Mouse (Mus musculus): Measurements from ENCODE around the gene Sart3.
"Not testable (repeated sequence)": the region's sequence is repeated elsewhere in the genome, so short reads cannot be mapped to it uniquely, and the experiment has no call there.

Sart3 gene

DNA sequence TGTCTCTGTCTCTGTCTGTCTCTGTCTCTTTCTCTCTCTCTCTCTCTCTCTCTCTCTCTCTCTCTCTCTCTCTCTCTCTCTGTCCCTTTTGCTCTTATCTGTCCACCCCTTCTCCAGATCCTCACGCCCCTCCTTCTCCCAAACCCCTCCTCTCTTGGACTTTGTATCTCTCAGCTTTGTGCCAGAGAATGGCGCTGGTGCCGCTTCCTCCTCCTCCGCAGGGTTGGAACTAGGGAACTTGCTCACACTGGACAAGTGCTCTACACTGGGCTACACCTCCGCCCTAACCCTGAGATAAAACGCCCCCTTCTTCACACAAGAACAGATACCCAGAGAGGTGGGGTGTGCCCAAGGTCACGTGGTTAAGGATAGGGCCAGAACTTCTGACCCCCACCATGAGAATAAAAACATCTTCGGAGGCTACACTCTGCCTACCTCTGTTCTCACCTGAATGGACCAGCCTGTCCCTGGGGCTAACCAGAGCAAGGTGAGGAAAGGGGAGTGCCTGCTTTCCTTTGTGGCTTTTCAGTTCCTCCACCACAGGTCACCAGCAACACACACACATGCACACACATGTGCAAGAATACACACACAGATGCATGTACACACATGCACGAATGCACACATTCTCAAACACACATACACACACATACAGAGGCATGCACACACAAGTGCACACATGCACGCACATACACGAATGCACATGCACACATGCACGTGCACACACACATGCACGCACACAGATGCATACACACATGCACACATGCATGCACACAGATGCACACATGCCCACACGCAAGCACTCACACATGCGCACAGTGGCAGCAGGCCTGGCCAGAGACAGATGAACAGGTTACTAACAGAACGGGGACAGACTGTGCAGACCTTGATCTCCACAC is 19.1 kb upstream of the Sart3 start:
- in situ Hi-C loops (cut with MboI, MseI) = no loop called here

GRCm38 (mm10) chr5:113790453-113791196 is 18.3 kb upstream of the Sart3 start:
- in situ Hi-C loops (cut with MboI, MseI) = no loop called here

DNA sequence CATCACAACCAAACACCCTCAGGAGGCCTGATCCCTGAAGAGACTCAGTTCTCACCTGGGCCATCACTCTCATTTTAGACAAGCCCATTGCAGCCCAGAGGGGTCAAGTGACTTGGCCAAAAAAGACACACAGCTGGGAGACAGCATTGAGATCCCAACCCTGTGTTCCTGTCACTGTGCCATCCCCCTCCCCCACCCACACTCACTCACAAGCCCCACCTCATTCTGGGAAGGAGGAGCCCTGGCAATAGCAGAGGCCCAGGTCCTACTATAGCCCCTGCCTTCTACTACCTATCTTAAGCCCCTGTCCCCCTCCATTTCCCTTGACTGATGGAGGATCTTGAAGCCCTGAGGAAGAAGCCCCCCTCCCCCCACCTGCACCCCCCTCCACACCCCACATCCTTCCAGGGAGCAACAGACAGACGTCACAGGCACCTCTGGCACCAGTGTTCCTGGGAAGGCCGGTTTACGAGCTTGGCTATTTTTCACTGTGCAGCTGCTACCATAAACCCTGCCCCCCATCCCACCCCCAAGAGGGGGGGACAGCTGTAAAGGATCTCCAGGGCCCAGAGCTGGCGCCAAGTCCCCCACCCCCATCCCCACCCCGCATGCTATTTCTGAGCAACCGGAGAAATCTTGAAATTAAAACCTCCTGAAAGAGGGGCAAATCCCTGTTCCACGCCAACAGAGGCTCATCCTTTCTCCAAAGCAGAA is 16.9 kb upstream of the Sart3 start:
- in situ Hi-C loops (cut with MboI, MseI) = no loop called here

GRCm38 (mm10) chr5:113788645-113789044 is 16.3 kb upstream of the Sart3 start:
- in situ Hi-C loops (cut with MboI, MseI) = no loop called here

- in situ Hi-C loops (cut with MboI, MseI) = no loop called here
Observed at GRCm38 (mm10) chr5:113786985-113787384, 14.7 kb upstream of the Sart3 start.

DNA sequence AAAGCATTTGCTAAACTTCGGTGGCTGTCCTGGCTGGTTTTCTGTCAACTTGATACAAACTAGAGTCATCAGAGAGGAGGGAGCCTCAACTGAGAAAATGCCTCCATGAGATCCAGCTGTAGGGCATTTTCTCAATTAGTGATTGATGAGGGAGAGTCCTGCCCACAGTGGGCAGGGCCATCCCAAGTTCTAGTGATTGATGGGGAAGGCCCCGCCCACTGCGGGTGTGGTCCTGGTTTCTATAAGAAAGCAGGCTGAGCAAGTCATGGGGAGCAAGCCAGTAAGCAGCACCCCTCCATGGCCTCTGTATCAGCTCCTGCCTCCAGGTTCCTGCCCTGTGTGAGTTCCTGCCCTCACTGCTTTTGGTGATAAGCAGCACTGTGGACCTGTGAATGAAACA is 11.8 kb upstream of the Sart3 start:
- in situ Hi-C loops (cut with MboI, MseI) = not testable (repeated sequence)

GRCm38 (mm10) chr5:113783581-113784001 is 11.3 kb upstream of the Sart3 start:
- in situ Hi-C loops (cut with MboI, MseI) = no loop called here

DNA sequence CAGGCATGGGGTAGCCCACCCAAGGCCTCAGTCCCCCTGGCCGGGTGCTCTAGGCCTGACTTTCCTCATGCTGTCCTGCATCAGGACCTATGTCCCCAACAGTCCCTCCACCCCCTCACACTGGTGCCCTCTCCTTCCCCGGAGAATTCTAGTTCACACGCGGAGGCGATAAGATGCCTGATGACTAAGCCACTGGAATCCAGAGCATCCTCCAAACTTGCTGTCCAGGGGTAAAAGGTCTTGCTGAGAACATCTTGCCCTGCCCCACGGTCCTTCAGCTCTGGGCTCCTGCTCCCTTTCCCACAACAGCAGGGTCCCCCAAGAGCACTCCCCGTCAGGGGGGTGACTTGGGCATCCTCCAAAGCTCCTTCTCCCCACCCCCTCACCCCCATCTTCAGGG is 10.3 kb upstream of the Sart3 start:
- in situ Hi-C loops (cut with MboI, MseI) = no loop called here

DNA sequence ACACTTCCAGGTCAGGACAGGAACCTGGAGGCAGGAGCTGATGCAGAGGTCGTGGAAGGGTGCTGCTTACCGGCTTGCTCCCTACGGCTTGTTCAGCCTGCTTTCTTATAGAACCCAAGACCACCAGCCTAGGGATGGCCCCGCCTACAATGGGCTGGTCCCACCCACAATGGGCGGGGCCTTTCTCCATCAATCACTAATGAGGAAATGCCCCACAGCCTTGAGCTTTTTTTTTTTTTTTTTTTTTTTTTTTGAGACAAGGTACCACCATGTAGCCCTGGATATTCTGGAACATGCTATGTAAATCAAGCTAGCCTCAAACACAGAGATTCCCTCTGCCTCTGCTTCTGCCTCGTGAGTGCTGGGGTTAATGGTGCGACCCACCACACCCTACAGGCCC is 9.6 kb upstream of the Sart3 start:
- in situ Hi-C loops (cut with MboI, MseI) = no loop called here

DNA sequence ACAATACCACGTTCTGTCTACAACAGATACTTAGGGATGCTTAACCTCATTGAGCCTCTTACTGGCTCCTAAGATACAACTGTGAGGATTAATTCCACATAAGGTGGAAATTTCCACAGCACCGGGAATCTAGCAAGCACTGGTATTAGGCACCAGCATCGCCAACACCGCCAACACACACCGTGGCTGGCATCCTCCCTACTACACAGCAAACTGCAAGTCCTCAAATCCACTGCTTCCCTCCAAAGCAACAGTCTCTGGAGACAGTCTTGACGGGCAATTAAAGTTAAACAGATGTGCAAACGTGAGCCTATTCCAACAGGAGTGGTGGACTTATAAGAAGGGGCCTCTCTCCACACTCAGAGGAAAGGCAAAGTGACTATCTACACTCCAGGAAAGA is 8.9 kb upstream of the Sart3 start:
- in situ Hi-C loops (cut with MboI, MseI) = no loop called here

- in situ Hi-C loops (cut with MboI, MseI) = no loop called here
Observed at GRCm38 (mm10) chr5:113780763-113781162, 8.5 kb upstream of the Sart3 start.

GRCm38 (mm10) chr5:113780082-113780752 is 7.9 kb upstream of the Sart3 start:
- in situ Hi-C loops (cut with MboI, MseI) = no loop called here

DNA sequence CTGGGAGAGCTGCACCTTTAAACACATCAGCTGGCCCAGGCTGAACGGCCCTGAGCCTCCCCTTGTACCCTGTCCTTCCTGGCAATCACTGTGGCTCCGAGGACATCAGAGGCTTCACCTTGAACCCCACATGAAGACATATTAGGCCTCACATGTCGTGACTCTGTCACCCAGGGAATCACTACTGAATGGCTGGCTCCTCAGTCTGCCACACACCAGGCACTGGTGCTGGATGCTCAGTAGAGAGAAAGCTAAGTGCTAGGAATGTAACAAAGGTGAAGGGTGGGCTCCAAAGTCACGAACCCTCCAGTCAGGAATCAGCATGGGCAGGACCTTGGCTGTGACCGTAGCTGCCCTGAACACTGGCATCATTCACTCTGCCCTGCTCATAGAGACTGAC is 7.3 kb upstream of the Sart3 start:
- in situ Hi-C loops (cut with MboI, MseI) = no loop called here

DNA sequence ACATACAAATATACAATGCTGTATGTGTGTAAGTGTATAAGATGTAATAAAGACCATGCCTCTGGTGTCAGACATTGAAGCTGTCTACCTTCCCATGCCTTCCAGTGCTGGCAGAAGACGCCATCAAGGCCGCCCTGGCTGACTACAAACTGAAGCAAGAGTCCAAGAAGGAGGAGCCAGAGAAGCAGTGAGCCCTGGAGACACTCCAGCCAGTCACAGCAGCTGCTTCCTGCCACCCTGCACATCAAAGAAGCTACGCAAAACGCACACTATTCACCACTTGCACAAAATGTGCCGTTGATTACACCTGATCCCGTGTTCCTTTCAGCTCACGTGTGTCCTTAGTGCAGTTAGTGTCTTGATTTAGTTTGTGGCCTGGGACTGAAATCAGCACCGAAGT is 5.4 kb upstream of the Sart3 start:
- in situ Hi-C loops (cut with MboI, MseI) = not testable (repeated sequence)

DNA sequence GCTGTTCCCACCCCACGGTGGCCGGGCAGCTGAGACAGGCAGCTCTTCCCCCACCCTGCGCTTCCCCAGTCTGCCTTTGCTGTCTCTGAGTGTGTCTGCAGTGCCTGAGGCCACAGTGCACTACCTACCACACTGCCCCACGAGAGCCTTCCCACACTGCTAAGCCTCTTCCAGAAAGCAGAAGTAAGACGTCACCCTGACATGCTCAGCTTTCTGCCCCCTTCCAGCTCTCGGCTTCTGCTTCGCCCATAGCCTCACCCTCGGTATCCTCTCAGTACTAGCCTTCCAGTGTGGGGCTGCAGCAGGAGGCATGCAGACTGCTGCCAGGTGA is 4.6 kb upstream of the Sart3 start:
- in situ Hi-C loops (cut with MboI, MseI) = no loop called here

DNA sequence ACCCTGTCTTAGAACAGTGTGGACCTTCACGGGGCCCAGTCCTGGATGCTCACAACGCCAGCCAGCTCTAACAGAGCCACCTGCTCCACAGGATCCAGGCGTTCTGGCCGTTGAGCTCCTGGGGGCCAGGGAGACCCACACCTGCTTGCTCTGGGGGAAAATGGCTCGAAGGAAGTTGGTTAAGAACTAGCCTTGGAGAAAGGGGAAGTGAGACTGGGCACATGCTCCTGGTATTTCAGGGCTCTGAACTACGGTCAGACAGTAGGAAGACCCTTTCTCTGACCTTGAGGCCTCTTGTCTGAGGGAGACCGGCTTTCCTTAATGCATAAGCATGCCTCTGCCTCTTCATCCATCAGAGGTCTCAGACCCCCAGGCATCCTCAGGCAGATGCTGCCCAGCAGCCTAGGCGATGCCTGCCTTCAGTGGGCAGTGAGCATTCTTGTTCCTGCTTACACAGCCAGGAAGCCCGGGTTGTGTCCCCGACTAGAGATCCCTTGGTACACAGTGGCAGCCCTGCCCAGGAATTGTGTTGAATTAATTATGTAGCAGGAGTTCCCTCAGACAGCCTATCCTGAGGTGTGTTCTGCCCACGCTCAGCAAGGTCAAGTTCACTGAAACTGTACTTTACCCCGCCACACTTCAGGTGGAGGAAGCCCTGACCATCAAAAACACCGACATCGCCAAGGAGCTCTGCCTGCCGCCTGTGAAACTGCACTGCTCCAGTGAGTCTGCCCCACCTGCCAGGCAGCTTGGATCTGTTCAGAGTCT is 4.0 kb upstream of the Sart3 start:
- in situ Hi-C loops (cut with MboI, MseI) = no loop called here

DNA sequence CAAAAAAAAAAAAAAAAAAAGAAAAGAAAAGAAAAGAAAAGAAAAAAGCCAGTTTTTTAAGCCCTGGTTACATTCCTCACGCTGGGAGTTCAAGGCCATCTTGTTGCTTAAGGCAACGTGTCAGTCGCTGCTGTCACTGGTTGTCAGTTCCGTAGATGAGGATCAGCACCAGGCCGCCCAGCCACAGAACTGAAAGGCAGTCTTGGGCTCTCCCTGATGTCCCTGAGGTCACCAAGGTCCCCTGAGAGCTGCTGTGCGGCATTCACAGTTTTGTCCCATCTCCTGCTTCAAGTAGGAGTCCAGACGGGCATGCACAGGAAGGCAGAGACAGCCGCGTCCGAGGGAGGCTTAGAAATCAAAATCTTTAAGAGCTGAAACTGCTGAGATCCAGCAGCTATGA is 3.3 kb upstream of the Sart3 start:
- in situ Hi-C loops (cut with MboI, MseI) = no loop called here

DNA sequence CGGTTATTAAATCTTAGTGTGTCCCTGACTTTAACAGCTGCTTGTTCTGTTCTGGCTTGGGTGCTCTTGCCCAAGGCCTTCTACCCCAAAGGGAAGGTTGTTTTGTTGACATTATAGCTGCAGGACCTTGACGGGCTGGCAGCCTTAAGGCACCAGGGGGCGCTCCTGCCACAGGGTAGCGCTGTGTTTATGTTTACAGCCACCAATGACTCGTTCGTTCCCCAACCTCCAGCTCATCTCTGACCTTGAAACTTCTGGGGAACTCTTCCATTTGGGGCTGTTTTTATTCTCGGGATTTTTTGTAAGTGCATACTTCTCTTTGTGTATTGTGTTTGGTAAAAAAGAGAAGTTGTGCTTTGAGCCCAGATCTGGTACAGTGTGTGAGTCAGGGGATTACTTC is 1.4 kb upstream of the Sart3 start:
- in situ Hi-C loops (cut with MboI, MseI) = loop anchor here (5.0 kb wide), 2 partner anchors 36 to 39 kb away; partner anchors contain the start of gene Ficd

DNA sequence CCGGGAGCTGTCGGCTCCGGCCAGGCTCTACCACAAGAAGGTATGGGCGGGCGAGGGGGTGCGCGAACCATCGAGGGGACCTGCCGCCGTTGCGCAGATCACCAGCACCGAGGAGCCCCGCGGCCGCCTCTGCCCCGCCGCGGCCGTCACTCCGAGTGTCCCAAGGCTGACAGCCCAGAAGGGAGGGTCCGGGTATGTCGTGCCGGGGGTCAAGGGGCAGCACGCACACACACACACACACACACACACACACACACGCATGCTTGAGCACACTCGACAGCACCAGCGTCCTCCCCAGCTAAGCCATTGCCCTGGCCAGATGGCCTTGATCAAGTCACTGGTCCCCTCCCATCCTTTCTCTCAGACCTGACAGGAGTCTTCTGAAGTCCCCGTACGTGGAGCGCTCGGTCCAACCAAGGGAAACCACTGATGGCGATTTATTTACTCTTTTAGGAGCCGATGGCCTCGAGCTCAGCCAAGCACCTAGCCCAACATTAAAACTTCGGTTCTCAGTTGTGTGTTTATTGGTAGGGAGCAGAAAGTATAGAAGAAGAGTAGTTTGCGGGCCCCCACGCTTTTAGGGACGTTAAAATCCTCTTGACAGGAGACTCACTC is 702 bp upstream of the Sart3 start:
- in situ Hi-C loops (cut with MboI, MseI) = loop anchor here (5.0 kb wide), 2 partner anchors 36 to 39 kb away; partner anchors contain the start of gene Ficd
